Mouse (Mus musculus) erythroid progenitor cell, adult 5-6 weeks (primary cell): ENCODE results near the gene Shroom1. TPM values are rescaled to one million over a fixed set of nuclear protein-coding genes. Genes with fewer than 3 reads are reported as not detected.

ENCODE experiments used
- ATAC-seq: replicated peaks from 2 replicates; pipeline ENCODE4 v1.8.0; 2016; ENCODE audit warnings: moderate number of reproducible peaks, mild to moderate bottlenecking, moderate TSS enrichment, inconsistent platforms; ENCODE audit not compliant: poor library complexity, low FRiP score, severe bottlenecking
- total RNA-seq, 2 experiments: library from RNA; stranded (forward) in 1 of 2; stranded (reverse) in 1 of 2; fragments of 150-400 nt in 1 of 2; fragments of 186-747, 209-891 nt in 1 of 2; gene quantifications; 2 replicates each; pipeline versions ENCODE4 v1.2.3 to v1.2.4; 2015 to 2017; ENCODE audit warnings: low replicate concordance in 2 of 2

The Shroom1 gene
- total RNA-seq, 2 experiments from 2014 or later: not detected

- no peak for ATAC-seq
Measured at GRCm38 (mm10) chr11:53443861-53444260, 13.1 kb upstream of the Shroom1 start.

GRCm38 (mm10) chr11:53445562-53445961, 11.4 kb upstream of the Shroom1 start:
- ATAC-seq: no peak

DNA sequence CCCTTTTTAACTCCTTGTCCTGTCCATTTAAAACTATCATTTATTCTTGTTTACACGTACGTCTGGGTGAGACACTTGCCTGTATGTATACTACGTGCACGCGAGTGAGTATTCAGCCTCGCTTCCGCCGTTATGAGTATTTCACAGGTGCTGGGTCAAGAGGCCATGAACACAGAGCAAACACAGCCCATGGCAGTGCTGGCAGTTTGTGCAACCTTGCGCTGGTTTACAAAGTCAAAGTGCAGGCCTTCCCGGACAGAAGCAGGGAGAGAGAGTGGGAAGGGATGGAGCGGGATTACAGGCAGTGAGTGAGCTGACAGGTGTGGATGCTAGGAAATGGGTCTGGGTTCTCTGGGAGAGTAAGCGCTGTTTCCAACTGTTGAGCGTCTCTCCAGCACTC, 10.8 kb upstream of the Shroom1 start:
- ATAC-seq: no peak

- no peak for ATAC-seq
Measured at GRCm38 (mm10) chr11:53447996-53448395, 9.0 kb upstream of the Shroom1 start.

DNA sequence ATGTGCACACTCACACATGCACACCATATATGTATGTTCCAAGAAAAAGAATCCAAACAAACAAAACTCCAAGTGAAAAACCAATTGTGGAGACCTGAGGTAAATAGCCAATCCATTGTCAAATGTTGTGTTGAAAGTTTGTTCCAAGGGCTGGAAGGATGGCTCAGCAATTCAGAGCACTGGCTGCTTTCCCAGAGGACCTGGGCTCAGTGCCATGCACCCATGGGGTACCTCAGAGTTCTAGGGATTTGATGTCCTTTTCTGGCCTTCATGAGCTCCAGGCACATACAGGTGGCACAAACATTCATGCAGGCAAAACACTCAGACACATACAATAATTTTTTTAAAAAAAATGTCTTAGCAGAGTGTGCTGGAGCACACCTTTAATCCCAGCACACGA, 8.5 kb upstream of the Shroom1 start:
- ATAC-seq: no peak

GRCm38 (mm10) chr11:53450070-53450705, 6.8 kb upstream of the Shroom1 start:
- no peak for ATAC-seq

DNA sequence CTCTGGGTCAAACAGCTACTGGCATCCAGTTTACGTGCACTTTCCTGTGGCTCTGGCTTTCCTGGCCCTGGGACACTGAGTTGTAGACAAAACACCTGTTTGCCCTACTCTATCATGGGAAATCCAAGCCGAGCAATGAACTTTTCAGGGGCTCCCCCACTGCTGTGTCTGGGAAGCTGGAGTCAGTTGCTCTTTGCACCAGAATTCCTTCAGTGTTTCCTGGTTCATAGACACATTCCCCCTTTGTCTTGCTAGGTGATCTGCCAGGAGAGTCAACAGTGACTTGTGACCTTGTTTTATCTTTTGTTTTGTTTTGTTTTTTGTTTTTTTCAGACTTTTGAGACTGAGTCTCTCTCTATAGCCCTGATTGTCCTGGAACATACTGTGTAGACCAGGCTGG, 5.6 kb upstream of the Shroom1 start:
- no peak for ATAC-seq

GRCm38 (mm10) chr11:53452396-53452795, 4.6 kb upstream of the Shroom1 start:
- no peak for ATAC-seq

DNA sequence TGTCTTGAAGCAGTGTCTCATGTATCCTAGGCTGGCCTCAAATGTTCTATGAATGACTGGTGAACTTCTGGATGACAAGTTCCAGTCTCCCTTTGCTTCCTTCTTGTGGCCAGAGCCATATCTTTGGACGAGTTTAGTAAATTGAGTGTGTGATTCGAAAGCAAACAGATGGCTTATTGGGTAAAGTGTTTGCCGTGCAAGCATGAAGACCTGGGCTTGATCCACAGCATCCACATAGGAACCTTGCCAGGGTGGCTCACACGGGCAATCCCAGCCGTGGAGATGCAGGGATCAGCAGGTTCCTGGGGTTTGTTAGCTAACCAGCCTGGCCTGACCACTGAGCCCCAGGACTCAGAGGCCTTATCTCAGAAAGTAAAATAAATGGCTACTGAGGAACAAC, 4.0 kb upstream of the Shroom1 start:
- no peak for ATAC-seq

GRCm38 (mm10) chr11:53457372-53457954, 458 bp downstream of the Shroom1 start:
- no peak for ATAC-seq

- no peak for ATAC-seq
Measured at GRCm38 (mm10) chr11:53458996-53459395, 2.0 kb downstream of the Shroom1 start.

DNA sequence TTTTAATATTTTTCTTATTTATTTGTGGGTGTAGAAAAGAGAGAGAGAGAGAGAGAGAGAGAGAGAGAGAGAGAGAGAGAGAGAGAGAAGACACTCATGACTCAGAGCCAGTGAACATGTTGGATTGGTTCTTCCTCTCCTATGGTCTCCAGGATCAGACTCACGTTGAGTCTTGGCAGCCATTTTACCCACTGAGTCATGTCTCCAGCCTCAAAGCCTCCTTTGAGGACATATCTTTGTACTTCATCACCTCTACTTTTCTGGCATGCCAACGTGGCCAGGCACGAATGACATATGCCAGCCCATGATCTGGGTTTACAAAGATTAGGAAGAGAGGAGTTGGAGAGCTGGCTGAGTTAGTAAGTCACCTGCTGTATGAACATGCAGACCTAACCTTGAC, 3.2 kb downstream of the Shroom1 start:
- no peak for ATAC-seq

GRCm38 (mm10) chr11:53461727-53462126, 4.7 kb downstream of the Shroom1 start:
- ATAC-seq: no peak

DNA sequence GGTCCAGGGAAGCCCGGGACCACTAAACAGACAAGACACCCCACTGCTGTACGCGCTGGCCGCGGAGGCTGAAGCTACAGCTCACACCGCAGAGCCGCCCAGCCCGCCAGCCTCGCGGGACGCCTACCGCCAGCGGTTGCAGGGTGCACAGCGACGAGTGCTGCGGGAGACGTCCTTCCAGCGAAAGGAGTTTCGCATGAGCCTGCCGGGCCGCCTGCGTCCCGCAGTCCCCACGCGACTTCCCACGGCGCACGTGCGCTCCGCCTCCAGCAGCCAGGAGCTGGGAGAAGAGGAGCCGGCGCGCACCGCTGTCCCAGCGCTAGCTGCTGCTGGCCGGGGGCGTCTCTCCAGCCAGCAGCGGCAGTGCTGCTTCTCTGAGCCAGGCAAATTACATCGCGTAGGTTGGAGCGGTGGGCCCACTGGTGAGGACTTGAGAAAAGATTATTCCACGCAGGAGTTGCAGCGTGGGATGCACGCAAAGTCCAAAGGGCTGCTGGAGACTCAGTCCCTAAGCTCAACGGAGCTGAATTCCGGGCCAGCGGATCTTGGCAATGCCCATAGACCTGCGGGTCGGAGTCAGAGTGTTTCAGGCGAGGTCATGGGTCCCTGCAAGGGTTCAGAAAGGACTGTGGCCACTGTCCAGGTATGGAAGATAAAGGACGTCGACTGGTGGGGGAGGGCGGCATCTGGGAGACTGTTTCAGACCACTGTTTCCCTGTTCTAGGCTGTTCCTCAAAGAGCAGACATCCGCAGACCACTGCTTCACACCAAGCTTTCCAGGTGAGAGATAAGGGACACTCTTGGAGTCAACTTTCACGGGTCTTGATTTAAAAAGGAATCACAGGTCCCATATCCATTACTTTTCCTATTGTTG, 6.8 kb downstream of the Shroom1 start:
- no peak for ATAC-seq

- ATAC-seq: peak; percentile 40; the same call in 1 of the 2 replicates
Measured at GRCm38 (mm10) chr11:53466231-53466971, 9.4 kb downstream of the Shroom1 start.

GRCm38 (mm10) chr11:53469294-53469967, 12.4 kb downstream of the Shroom1 start:
- ATAC-seq: no peak

- peak; percentile 95 for ATAC-seq
Measured at GRCm38 (mm10) chr11:53469968-53470695, 13.1 kb downstream of the Shroom1 start, which contains the start of gene Gm9837. Gm9837 (minus strand) TSS chr11:53470479.

DNA sequence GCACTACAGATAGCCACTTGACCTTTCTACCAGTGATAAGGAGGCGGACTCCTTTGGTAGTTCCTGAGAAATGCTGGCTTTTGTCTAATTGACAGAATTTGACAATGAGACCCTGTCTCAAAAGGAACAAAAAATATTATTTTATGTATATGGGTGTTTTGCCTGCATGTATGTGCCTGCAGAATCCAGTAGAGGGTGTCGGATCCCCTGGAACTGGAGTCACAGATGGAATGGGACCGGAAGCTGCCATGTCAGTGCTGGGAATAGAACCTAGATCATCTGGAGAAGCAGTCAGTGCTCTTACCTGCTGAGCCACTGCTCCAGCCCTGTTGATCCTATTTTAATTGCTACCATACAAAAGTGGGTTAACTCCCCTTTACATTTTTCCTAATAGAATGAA, 15.7 kb downstream of the Shroom1 start:
- ATAC-seq: no peak; the same call in 1 of the 2 replicates

- no peak for ATAC-seq
Measured at GRCm38 (mm10) chr11:53475620-53476019, 18.6 kb downstream of the Shroom1 start.
